Mouse (Mus musculus): Measurements from ENCODE around the gene Bsdc1.
A peak's percentile ranks its signal among the peaks of the same experiment; 100 is the strongest.
"Not testable (repeated sequence)": the region's sequence is repeated elsewhere in the genome, so short reads cannot be mapped to it uniquely, and the experiment has no call there.

Bsdc1 gene

DNA sequence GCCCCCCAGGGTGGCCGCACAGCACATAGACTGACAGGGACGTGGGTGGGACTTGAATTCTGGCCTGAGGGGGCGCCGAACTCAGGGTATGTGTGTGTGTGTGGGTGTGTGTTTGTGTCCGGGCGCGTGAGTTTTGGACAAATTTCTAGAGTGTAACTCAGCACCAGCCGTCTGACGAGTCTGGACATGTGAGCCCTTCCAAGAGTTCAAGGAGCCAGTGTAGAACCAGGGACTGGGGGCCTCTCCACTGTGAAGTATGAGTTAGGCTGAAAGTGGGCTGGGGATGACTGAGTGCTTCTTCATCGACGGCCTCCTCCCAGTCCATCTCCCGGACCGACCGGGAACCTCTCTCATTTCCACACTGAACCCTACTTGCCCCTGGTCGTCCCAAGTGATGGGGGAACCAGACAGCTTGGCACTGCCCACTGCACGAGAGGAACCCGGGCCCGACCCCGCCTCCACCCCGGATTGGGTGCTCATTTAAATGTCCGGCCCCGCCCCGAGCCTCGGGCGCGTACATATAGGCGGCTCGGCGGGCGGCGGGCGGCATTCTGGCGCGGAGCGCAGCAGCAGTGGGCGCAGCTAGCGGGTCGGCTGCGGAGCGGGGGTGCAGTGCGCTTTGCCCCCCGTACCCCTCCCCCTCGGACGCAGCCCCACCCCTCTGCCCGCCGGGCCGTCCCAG, 51.8 kb downstream of the Bsdc1 start, which contains the start of gene Marcksl1:
Gene Marcksl1, plus strand, starts transcription at position 496 of the 682 bp plus-strand sequence.
- peak; percentile 83 for DNase-seq (ENCODE audit: low read depth, low spot score)

DNA sequence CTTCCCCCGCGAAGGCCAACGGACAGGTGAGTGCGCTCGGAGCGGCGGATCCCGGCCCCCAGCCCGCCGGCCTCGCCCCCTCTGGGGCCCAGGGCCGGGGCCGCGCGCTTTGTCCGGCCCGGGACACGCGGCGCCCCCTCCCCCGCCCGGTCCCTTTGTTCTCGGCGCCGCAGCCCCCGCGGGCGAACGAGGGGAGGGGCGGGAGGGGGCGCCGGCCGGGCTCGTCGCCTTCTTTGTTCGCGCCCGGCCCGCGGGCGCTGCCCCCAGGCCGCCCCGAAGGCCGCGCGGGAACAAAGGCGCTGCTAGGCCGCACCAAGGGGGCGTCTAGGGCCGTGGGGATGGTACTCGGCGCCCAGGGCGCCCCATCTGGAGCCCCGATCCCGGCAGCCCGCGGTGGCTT, 52.5 kb downstream of the Bsdc1 start:
- no peak for DNase-seq (ENCODE audit: low read depth, low spot score)

- DNase-seq (ENCODE audit: low read depth, low spot score), result peak; percentile 46
These were observed 53.0 kb downstream of the Bsdc1 start for GRCm38 (mm10) chr4:129514300-129514898.

DNA sequence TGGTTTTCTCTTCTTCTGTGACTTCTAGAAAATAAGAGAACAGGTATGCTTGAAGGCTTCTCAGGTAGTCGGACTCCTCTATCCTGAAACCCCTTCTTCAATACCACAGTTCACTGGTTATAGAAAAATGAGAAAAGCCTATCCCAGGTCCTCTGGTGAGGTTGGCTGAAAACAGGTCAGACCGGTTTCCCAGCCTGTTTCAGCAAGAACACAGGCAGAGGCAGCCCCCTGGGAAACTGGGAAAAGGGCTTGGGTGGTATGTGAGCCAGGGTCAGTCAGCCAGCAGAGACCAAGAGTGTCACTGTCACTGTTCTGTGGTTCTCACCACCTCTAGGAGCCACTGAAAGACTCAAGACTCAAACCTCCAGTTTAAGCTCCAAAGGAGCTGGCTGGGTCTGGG, 55.5 kb downstream of the Bsdc1 start:
- DNase-seq (ENCODE audit: low read depth, low spot score), result no peak

- DNase-seq (ENCODE audit: low read depth, low spot score), result no peak
These were observed 57.1 kb downstream of the Bsdc1 start for GRCm38 (mm10) chr4:129518519-129518918.

DNA sequence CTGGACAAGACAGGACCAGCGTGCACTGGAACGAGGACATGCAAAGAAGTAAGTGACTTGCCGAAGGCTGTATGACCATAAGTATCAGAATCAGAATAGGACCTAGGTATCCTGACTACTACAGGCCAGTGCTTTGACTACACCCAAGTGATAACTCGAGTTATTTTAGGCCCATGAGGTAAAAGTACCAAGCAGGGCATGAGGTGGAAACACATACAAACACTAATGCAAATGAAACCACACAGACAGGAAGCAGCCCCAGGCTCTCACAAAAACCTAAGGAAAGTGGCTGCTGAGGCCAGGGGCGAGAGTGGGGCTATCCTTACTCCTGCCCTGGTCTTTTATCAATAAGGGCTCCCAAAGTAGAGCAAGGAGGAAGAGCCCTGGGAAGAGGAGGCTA, 64.0 kb downstream of the Bsdc1 start:
- DNase-seq (ENCODE audit: low read depth, low spot score), result no peak

DNA sequence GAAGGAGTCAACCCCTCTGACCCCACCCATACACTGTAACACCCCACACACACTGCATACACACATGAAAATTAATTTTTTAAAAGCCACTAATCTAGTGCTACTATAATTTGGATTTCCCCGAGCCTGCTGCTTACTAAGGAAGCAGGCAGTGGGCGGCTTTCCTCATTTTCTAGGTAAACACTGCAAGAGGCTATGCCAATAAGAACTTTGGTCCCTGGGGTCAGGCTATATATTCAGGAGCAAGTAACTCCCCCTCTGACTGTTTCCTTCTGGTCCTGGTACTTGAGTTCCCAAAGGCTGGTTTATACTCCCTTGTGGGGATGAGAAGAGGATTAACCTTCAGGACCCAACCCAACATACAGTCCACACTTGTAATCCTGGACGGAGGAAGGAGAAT, 64.5 kb downstream of the Bsdc1 start:
- no peak for DNase-seq (ENCODE audit: low read depth, low spot score)

GRCm38 (mm10) chr4:129528901-129529300, 67.5 kb downstream of the Bsdc1 start:
- DNase-seq (ENCODE audit: low read depth, low spot score), result not testable (repeated sequence)

Measured in retina, postnatal 7 days (tissue).